Mouse (Mus musculus) layer of hippocampus, adult 9-10 months (tissue): ENCODE results near the gene Acsf2.

Source experiments
- DNase-seq: peaks from one replicate; pipeline ENCODE4 v3.0.0; 2022; ENCODE audit warnings: low spot score

Acsf2 gene

GRCm38 (mm10) chr11:94548041-94548784, 53.5 kb downstream of the Acsf2 start:
- DNase-seq = no peak

GRCm38 (mm10) chr11:94547271-94547670, 54.4 kb downstream of the Acsf2 start:
- DNase-seq = no peak

DNA sequence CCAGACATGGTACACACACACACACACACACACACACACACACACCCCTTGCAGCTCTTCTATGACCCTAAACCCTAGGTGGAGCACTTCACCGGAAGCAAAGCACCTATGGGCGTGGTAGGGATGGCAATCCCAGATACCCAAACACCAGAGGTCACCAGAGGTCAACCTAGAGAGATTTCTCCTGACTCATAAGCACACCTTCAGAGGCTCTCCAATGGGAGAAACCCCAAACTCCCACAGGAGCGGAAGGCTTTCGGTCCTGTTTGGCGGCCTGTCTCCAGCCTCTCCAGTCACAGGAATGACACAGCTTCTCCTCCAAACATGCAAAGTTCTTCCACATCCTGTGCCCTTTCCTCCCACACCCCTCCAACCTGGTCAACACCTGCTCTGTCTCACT, 55.3 kb downstream of the Acsf2 start:
- no peak for DNase-seq

DNA sequence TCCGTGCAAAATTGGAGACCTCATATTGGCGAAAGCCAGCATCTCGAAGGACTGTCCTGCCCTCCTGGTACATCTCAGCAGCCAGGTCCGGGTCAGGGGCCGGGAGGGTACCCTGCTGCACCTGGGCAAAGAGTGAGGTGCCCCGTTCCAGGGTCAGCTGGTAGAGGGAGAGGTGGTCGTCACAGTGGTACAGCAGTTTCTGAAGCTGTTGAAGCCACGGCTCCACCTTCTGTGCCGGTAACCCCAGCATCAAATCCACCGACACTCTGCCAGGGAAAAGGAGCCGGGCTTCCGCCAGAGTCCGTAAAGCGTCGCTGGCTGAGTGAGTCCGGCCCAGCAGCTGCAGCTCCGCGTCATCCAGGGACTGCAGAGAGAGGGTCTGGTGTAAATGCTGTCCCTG, 57.2 kb downstream of the Acsf2 start:
- no peak for DNase-seq

DNA sequence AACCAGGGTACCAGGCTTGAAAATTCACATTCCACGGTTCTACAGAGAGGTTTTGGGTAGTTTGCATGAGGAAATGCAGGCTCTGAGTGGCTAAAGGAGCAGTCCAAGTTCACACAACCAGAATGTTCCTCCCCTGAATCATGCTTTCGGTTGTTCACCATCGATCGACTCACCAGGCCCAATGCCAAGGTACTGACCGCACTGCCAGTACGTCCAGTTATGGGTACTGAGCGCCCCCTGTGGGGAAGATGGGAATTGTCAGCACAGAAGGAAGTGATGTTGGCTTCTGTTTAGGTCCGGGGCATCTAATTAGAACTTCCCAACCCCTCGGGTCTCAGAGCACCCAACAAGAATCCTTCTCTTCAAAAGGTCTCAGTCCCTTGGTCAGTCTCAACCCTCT, 57.7 kb downstream of the Acsf2 start:
- DNase-seq = peak; percentile 92

GRCm38 (mm10) chr11:94543344-94543743, 58.3 kb downstream of the Acsf2 start:
- no peak for DNase-seq

DNA sequence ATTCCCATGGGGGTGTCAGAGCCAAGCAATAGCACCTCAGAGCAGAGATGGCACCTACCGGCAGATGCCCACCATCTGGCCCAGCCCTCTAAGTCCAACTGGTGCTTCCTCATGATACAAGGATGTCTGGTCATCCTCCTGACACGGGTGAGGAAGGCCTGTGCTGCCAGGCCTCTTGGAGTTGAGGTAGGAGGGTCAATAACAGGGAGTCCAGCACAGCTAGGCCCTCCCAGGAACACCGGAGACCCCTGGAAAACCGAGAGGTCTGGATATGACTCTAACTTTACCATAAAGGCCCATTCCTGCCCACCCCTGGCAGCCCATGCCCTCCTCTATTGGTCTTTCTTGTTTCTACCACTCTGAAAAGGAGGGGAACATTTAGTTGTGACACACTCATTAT, 59.3 kb downstream of the Acsf2 start:
- DNase-seq = no peak

GRCm38 (mm10) chr11:94539761-94540160, 61.9 kb downstream of the Acsf2 start:
- DNase-seq = no peak

- DNase-seq = no peak
Observed at GRCm38 (mm10) chr11:94538733-94539292, 62.9 kb downstream of the Acsf2 start.

DNA sequence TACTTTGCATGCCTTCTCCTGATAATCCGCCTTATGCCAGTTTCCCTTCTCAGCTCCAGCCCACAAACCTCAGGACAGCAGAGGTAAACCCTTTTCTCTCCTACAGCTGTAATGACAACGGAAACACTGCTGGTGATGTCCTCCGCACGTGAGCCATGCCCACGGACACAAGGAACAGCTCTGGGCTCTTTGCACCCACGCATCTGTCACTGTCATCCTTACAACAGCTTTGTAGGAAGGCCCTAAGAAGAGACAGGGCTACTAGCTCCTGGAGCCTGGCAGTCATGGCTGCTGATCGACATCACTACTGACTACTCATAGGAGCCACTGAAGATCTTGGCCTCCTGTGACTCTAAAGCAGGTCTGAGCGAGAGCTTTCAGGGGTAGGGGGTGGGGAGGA, 68.5 kb downstream of the Acsf2 start:
- DNase-seq = no peak

GRCm38 (mm10) chr11:94528879-94529278, 72.8 kb downstream of the Acsf2 start:
- no peak for DNase-seq

DNA sequence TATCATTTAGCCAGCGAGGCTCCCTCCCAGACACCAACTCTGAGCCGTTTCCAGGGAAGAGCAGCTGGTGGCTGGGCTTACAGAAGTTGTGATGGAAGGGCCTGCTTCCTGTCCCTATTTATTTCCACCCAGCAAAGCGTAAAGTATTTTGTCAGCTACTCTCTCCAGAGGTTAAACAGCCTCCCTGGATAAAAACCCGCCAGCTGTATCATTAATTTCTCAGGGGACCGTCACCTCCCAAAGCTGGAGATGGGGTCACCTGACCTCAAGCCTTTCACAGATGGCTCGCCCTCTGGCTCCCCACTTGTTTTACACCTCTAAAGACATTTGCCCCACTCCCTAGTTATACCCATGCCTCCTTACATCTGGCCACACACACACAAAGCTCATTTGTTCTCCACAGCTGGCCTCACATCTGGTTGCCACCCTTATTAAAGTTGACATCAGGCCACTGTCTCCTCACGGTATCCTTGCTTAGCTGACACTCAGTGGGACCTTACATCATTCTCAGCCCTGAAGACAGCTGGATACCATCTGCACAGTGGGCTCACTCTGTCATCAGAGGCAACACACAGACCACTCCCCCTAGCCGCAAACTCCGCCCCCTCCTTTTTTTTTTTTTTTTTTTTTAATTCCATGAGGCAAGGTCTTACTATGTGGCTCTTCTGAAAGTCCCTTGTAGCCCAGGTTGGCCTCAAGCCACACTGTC, 75.3 kb downstream of the Acsf2 start:
- DNase-seq = no peak

DNA sequence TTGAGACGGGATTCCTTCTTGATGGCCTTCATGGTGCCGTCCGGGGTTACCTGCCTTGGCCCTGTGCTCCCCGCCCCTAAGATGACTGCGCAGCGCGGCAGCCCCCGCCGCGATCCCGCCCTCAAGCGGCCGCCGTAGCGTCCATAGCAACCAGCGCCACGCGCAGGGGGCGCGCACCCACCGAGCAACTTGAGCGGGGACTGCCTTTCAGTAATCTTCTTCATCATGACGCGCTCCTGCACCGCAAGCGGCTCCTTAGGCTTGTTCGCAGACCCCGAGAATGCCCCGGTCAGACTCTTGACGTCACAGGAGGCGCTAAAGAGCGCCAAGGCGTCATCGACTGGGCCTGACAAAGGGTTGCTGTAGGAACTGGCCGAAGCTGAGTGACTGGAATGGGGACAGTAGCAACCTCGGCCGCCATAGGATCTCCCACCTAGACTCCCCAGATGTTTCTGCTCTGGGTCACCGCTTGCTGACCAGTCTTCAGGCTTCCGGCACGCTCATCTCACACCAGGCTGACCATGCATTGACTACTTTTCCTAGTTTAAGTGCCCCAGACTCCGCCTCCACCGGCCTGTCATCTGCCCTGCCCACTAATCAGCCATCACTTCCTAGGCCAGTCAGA, 80.3 kb downstream of the Acsf2 start, which contains the start of gene Mycbpap:
Gene Mycbpap (minus strand): TSS at position 524 of the 625 bp plus-strand sequence.
- DNase-seq = no peak

DNA sequence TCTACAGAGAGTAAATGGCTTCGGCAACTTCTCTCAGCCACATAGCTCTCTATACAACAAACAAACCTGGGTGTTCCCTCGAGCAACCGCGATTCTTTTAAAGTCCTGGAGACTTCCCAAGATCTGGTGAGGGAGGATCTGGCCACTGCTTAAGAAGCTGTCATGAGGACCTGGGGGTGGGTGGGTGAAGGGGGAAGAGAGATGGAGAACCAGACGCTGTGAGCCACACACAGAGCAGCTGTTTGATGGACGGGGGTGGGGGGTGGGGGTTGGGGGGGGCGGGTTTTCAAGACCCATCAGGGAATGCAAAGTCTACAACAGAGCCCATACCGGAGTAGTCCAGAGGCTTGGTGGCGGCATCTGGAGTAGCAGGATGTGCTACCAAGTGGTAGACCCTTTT, 88.2 kb downstream of the Acsf2 start:
- no peak for DNase-seq

DNA sequence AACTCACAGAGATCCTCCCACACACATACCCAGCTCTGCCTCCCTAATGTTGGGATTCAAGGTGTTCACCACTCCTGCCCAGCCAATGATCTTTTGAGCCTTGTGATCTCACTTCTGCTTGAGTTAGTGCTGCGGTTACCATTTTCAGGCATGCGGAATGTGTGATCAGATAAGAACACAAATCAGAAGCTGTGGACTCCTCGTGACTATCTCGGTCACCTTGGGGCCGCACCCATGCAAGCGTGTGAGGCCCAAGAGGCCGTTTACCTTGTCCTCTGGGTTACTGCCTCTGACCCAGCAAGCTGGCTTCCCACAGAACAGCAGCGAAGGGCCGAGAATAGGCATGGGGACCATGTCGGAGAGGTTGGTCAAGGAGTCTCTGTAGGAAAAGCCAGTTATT, 92.7 kb downstream of the Acsf2 start:
- DNase-seq = no peak
